Mouse (Mus musculus) cortical plate, adult 2 months (tissue): ENCODE measurements at regions not wholly inside any gene's neighbourhood (a gene's known extent, or its start where the extent isn't known, plus 50 kb on each side); places are given as distances from the start of the nearest gene placed in this dataset.

Experiments used
- H3K27ac ChIP-seq: fragments of 200-500 bp; 2 replicates; pipeline ENCODE4 v1.5.1; 2012; ENCODE audit warnings: low read length, control low read depth, inconsistent platforms; ENCODE audit not compliant: insufficient read depth
- H3K4me1 ChIP-seq: fragments of 200-500 bp; 2 replicates; pipeline ENCODE4 v1.6.1; 2011; ENCODE audit warnings: low read length; ENCODE audit not compliant: control insufficient read depth, insufficient read depth
- H3K4me3 ChIP-seq: fragments of 200-500 bp; 2 replicates; pipeline ENCODE4 v1.5.1; 2011; ENCODE audit warnings: mild to moderate bottlenecking, low read length, control low read depth; ENCODE audit not compliant: insufficient read depth
- CTCF ChIP-seq: fragments of 200-500 bp; IDR thresholded peaks from 2 replicates; pipeline ENCODE4 v1.5.1; 2011; ENCODE audit warnings: mild to moderate bottlenecking, control low read depth, low read length; ENCODE audit not compliant: insufficient read depth; ENCODE audit errors: extremely low read depth
- POLR2A ChIP-seq: fragments of 200-500 bp; IDR thresholded peaks from 2 replicates; pipeline ENCODE4 v1.6.1; 2011; ENCODE audit warnings: mild to moderate bottlenecking, low read length, control low read depth; ENCODE audit not compliant: insufficient read depth; ENCODE audit errors: extremely low read depth

DNA sequence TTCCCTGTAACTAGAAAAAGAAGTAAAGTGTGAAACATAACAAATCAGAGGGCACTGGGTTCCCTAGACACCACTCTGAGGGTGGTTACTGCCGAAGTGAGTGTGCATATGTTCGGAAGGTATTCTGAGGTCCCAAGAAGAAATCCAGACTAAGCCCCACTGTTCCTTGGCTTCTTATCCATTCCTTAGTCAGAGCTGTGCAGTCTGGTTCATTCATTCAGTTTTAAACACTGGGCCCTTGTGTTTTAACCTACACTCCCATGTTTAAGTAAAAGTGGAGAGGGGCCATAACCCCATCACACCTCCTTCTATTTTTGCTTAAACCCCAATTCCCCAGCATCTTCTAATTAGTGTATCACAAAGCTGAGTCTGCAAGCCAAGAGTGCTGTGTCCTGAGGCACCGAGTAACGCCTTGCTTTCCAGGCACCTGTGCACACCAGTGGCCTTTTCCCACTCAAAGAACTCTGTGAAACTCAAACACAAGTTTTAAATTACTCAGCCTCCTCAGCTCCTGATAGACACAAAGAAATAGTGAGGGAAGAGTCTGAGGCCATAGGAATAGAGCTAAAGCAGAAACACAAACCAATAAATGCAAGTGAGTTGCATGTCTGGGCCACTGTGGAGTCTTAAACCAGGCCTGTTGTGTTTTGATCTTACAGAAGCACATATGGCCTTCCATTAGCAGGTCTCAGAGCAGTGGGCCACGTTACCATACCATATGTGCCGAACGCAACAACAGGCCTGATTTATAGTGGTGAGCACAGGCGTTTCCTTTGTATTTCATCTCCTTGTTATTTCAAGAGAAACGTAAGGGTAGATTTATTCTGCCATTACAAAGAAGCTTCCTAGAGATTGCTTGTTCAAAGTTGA is 119.8 kb downstream of the Psat1 start:
- H3K4me1 ChIP-seq, result no peaks in the 10 kb centered on the region
- H3K27ac ChIP-seq, result no peak overlapping the region
- H3K4me3 ChIP-seq, result no peak overlapping the region
- TF ChIP-seq CTCF (no peak), POLR2A (no peak)

DNA sequence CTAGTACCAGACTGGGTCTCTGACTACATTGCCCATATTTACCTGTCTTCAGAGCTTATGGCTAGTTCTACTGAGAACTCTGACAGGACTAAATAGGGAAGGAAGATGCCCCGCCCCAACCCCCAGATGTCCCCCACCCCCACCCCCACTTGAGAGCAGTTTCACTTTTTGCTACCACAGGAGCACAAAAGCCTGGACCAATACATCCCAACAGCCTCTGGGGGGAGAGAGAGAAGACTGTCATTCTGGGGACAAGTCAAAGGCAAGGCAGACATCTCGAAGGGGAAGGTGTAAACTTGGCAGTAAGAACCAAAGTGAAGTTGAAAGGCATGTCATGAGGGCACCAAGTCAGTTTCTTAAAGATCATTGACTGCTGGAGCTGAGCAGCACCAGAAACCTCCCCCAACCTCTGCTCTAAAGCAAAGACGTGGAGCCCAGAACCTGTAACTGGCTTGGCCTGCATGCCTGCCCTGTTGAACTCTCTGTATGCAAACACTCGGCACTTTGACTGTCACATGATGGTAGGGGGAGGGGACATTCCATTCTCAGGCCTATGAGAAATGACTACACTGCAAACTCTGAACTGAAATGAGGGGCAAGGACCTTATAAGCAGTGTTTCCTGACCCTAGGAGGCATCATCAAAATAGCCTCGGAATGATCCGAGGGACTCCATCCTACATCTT is 123.3 kb downstream of the Psat1 start:
- H3K27ac ChIP-seq, result no peak overlapping the region
- no peak overlapping the region for H3K4me3 ChIP-seq
- TF ChIP-seq CTCF (no peak), POLR2A (no peak)
- no peaks in the 10 kb centered on the region for H3K4me1 ChIP-seq

DNA sequence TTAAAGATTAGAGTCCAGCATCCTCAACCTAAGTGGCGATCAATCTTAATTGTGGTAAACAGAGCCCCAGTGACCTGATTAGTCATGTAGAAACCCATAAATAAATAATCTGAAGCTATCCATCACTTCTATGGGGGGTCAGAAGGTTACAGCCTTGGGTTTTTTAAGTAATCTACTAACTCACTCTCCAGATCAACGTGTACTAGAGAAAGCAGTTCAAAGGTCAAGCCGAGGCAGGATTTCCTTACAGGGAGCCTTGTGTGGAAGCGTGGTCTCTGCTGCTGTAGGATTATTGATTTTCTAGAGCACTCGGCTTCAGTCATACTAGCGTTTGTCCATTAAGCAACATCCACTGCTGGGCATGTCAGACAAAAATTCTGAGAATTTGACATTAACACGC is 127.1 kb downstream of the Psat1 start:
- TF ChIP-seq POLR2A (no peak), CTCF (no peak)
- Histone ChIP-seq H3K4me1 (no peaks in the 10 kb centered on the region), H3K27ac (no peak overlapping the region), H3K4me3 (no peak overlapping the region)

DNA sequence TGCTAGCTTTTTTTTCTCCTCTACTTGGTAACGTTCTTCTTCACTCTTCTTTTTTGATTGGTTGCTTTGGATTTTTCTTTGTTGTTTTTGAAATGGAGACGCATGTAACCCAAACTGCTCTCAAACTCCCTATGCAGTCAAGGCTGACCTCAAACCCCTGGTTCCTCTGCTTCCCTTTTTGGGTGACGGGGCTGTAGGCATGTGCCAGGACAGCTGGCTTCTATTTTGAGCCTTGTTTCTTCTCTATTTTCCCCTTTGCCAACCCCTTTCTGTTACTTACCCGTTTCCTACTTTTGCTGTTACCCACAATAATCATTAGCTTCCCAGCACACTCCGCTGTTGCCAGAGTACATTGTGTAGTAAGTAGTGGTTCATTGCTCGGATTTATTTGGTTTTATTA is 132.0 kb downstream of the Psat1 start:
- Histone ChIP-seq H3K4me3 (no peak overlapping the region), H3K4me1 (no peaks in the 10 kb centered on the region), H3K27ac (no peak overlapping the region)
- TF ChIP-seq CTCF, result no peak
- TF ChIP-seq POLR2A, result no peak

DNA sequence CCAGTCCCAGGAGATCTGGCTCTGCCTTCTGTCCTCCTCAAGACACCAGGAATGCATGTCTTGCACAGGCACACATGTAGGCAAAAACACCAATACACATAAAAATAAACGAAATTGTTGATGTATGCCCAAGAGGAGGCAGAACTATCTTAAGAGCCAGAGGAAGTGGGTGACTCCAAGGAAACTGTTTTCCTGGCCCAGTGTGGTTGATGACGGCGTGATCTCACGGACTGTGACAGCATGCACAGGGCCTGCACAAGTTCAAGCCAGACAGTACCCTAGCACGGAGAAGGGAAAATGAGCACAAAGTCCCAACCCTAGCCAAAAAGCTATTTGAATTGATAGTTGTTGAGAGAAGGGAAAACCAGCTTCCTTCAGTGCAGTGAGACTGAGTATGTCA is 138.1 kb downstream of the Psat1 start:
- H3K27ac ChIP-seq, result no peak overlapping the region
- no peak for TF ChIP-seq CTCF
- TF ChIP-seq POLR2A, result no peak
- H3K4me3 ChIP-seq, result no peak overlapping the region
- no peaks in the 10 kb centered on the region for H3K4me1 ChIP-seq

DNA sequence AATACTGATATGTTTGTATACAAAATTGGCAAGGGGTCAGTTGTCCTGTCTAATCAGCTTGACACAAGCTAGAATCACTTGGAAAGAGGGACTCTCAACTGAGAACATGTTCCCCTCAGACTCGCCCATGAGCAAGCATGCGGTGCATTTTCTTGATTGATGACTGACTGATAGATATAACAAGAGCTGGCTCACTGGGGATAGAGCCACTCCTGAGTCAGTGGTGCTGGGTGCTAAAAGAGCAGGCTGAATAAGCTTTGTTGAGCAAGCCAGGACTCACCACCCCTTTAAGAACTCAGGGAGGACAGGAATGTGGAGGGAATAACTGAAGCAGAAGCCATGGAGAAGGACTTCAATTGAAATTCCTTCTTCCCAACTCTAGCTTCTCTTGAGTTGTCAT is 139.5 kb downstream of the Psat1 start:
- Histone ChIP-seq H3K27ac (no peak overlapping the region), H3K4me1 (no peaks in the 10 kb centered on the region), H3K4me3 (no peak overlapping the region)
- TF ChIP-seq CTCF (no peak), POLR2A (no peak)

DNA sequence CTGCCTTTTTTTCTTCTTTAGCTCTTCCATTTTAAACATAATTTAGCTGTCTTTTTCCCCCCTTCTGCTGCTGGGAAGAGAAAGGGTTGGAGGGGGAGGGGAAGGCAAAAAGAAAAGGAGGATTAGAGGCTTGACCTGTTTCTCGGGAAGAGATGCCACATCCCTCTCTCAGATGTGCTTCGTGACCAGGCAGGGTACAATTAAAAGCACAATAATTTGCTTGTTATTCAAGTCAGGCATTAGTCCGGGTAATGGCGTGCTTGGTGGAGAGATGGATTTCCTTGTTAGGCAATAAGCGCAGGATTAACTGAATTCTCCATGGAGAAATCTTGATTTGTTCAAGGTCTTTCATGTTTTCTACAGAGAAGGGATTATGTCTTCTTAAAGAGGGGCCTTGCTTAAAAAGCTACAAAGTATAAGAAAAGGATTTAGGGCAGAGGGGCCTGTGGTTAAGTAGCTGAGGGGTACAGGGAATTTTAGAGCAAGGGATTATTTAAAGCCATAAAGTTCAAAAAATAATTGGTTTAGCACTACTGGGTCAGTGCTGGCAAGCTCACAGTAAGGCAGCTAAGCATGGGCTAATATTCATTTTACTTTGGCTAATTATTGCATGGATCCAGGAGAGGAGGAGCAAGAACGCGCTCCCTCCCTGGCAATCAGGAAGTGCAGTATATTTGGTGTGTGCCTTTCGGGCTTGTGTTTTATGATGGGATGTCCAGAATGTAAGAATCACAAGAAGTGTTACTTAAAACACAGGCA is 143.8 kb downstream of the Psat1 start:
- Histone ChIP-seq H3K4me1 (peaks cover 1% of the 10 kb centered on the region; the same call in 1 of the 2 replicates), H3K27ac (no peak overlapping the region), H3K4me3 (no peak overlapping the region)
- TF ChIP-seq POLR2A (no peak), CTCF (no peak)

DNA sequence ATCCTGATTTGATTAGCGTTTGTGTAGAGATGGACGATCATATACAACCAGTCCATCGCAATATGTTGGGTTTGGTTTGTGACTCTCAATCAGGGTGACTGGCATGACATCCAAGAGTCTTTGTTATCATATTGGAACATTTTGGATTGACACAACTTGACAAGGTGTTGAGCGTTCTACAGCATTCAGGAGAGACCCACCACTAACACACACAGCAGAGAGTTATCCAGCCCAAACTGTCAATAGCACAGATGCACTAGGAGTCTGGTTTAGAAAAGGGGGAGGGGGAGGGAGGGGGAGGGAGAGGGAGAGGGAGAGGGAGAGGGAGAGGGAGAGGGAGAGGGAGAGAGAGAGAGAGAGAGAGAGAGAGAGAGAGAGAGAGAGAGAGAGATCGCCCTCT is 144.5 kb downstream of the Psat1 start:
- TF ChIP-seq POLR2A (no peak), CTCF (no peak)
- H3K4me1 ChIP-seq, result peaks cover 1% of the 10 kb centered on the region; the same call in 1 of the 2 replicates
- no peak overlapping the region for H3K4me3 ChIP-seq
- H3K27ac ChIP-seq, result 0 out of 2 replicates have a peak overlapping the region, but pooled peaks have one; percentile 8

DNA sequence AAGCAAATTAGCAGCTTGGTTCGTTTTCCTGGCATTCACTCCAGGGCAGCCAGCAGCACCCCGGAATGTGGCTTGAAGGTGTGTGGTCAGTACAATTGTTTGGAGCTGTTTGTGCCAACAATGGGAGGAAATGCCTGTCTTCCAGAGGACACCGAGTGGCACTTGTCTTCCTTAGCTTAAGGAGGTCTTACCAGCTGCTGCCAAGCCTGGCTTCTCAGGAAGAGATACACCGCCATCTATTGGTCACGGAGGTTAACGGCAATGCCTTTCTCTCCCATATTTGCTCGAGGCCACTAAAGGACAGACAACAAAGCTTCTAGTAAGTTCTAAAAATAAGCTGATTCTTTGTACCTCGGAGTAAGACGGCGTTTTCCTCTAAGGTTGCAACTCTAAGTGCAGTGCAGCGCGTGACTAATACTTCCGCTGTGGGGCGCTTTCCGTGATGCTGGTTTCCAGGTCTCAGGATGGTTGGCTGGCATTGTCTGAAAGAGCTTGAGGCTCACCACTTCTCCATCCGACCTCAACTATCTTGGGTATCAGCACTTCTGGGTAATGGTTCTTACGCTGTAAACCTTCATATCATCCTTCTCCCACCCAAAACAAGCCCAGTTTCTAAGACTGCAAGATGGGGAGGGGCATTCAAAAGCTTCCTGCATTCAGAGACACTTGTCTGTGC is 145.2 kb downstream of the Psat1 start:
- Histone ChIP-seq H3K27ac (0 out of 2 replicates have a peak overlapping the region, but pooled peaks have one; percentile 8), H3K4me3 (peak overlapping the region; percentile 16), H3K4me1 (peaks cover 1% of the 10 kb centered on the region; the same call in 1 of the 2 replicates)
- TF ChIP-seq POLR2A, result no peak
- TF ChIP-seq CTCF, result peak; percentile 93
